Mouse (Mus musculus): Measurements from ENCODE around the gene Naa16. TPM values are rescaled to one million over a fixed set of nuclear protein-coding genes. Genes with fewer than 3 reads are reported as not detected.

Gene Naa16
- polyA plus RNA-seq, 1 experiment from 2014 or later, result 47.7 TPM

GRCm38 (mm10) chr14:79299796-79300195 is 90.8 kb downstream of the Naa16 start:
- H3K4me2 ChIP-seq (replicated peaks; ENCODE audit: low read depth, low read length), result peak overlapping the region; percentile 99
- peaks cover 2% of the 10 kb centered on the region; the same call in 1 of the 2 replicates for H3K27me3 ChIP-seq (ENCODE audit: control insufficient read depth, insufficient read depth, low read length)
- no peak overlapping the region for H3K27ac ChIP-seq (ENCODE audit: low read length)
- no peak overlapping the region for H3K9ac ChIP-seq (replicated peaks; ENCODE audit: low read depth, low read length)
- H3K4me1 ChIP-seq (ENCODE audit: control insufficient read depth, insufficient read depth, low read length), result no peaks in the 10 kb centered on the region
- H3K4me3 ChIP-seq (ENCODE audit: low read depth, low read length), result peak overlapping the region; percentile 53; the same call in 1 of the 2 replicates
- H3K9me3 ChIP-seq (ENCODE audit: control insufficient read depth, low read depth, low read length), result no peaks in the 10 kb centered on the region
- ATAC-seq (ENCODE audit: insufficient number of reproducible peaks, insufficient read depth, low FRiP score, low read depth), result no peak
- no peaks in the 10 kb centered on the region for H3K36me3 ChIP-seq (ENCODE audit: control insufficient read depth, insufficient read depth, low read length)
- 37% methylated on average over 6 of the region's 6 CpGs for WGBS

DNA sequence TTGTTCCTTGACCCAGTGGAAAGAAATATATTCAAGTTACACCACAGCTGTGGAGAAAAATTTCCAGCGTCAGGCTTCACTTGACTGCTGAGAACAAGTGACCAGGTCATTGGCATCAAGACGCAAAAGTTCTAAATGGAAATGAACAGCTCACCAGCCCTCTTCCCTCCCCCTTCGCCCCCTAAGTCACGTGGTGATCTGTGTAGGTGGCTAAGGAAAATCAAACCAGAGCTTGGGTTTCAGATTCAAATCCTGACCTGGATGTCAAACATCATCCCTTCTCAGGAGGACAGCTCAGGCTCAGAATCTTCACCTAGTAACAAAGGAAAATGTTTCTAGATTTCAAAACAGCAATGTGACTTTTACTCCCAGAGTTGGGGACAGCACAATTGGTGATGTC is 91.3 kb downstream of the Naa16 start:
- Histone ChIP-seq H3K4me3 (ENCODE audit: low read depth, low read length) (peak overlapping the region; percentile 4; the same call in 1 of the 2 replicates), H3K9ac (replicated peaks; ENCODE audit: low read depth, low read length) (no peak overlapping the region), H3K4me2 (replicated peaks; ENCODE audit: low read depth, low read length) (no peak overlapping the region; the same call in 1 of the 2 replicates), H3K36me3 (ENCODE audit: control insufficient read depth, insufficient read depth, low read length) (no peaks in the 10 kb centered on the region), H3K4me1 (ENCODE audit: control insufficient read depth, insufficient read depth, low read length) (no peaks in the 10 kb centered on the region), H3K27ac (ENCODE audit: low read length) (no peak overlapping the region), H3K9me3 (ENCODE audit: control insufficient read depth, low read depth, low read length) (no peaks in the 10 kb centered on the region), H3K27me3 (ENCODE audit: control insufficient read depth, insufficient read depth, low read length) (peaks cover 2% of the 10 kb centered on the region; the same call in 1 of the 2 replicates)
- WGBS, result 48% methylated on average over 4 of the region's 4 CpGs
- no peak for ATAC-seq (ENCODE audit: insufficient number of reproducible peaks, insufficient read depth, low FRiP score, low read depth)

DNA sequence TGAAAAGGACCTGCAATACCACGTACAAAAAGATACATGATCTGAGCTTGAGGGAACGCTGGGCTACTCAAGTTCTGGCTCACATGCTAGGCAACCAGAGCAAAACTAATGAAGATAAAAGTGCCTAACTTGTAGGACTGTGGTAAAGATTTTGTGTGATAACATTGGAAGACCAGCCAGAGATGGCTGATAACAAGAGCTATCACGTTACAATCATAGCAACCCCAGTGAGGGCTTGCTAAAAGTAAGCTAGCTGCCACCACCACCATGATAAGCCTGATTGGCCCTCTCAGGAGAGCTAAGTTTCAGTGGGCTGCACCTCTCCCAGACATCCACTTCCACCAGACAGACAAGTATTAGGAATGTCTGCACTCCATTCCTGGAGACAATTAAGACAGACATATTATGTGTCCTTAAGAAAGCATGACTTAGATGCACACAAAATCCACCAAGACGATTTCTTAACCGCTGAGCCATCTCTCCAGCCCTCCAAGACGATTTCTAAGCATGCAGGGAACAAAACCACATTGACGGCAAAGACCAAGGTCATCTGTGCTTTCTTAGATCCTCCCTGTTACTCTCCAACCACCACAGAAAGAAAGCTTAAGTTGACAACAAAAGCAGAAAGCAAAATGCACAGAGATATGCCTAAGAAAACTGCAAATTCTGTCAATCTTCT is 92.1 kb downstream of the Naa16 start:
- Histone ChIP-seq H3K36me3 (ENCODE audit: control insufficient read depth, insufficient read depth, low read length) (no peaks in the 10 kb centered on the region), H3K27me3 (ENCODE audit: control insufficient read depth, insufficient read depth, low read length) (peaks cover 2% of the 10 kb centered on the region; the same call in 1 of the 2 replicates), H3K9ac (replicated peaks; ENCODE audit: low read depth, low read length) (no peak overlapping the region), H3K4me2 (replicated peaks; ENCODE audit: low read depth, low read length) (no peak overlapping the region; the same call in 1 of the 2 replicates), H3K9me3 (ENCODE audit: control insufficient read depth, low read depth, low read length) (no peaks in the 10 kb centered on the region), H3K4me3 (ENCODE audit: low read depth, low read length) (peak overlapping the region; percentile 4; the same call in 1 of the 2 replicates), H3K27ac (ENCODE audit: low read length) (no peak overlapping the region), H3K4me1 (ENCODE audit: control insufficient read depth, insufficient read depth, low read length) (peaks cover 1% of the 10 kb centered on the region; the same call in 1 of the 2 replicates)
- WGBS, result 60% methylated on average over 7 of the region's 7 CpGs
- no peak for ATAC-seq (ENCODE audit: insufficient number of reproducible peaks, insufficient read depth, low FRiP score, low read depth)

DNA sequence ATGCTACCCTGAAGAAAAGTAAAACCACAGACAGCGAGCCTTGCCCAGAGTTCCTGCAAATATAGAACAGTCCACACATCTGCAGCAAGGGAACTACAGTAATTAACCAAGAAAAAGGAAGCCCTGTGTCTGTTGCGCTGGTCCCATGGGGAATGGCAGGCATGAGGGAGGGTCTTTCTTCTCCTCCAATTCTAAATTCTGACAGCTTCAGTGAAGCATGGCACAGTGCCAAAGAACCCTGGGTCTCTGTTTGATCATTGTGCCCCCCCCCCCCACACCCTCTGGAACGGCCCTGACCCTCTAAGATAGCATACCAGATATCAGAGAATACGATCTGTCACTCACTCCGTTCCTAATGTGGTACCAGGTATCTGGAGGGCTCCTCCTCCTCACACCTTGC is 93.7 kb downstream of the Naa16 start:
- ATAC-seq (ENCODE audit: insufficient number of reproducible peaks, insufficient read depth, low FRiP score, low read depth), result no peak
- Histone ChIP-seq H3K4me2 (replicated peaks; ENCODE audit: low read depth, low read length) (0 out of 2 replicates have a peak overlapping the region, but pooled peaks have one; percentile 4), H3K27ac (ENCODE audit: low read length) (no peak overlapping the region), H3K4me1 (ENCODE audit: control insufficient read depth, insufficient read depth, low read length) (peaks cover 7% of the 10 kb centered on the region; the same call in 1 of the 2 replicates), H3K27me3 (ENCODE audit: control insufficient read depth, insufficient read depth, low read length) (peaks cover 2% of the 10 kb centered on the region; the same call in 1 of the 2 replicates), H3K36me3 (ENCODE audit: control insufficient read depth, insufficient read depth, low read length) (no peaks in the 10 kb centered on the region), H3K9me3 (ENCODE audit: control insufficient read depth, low read depth, low read length) (no peaks in the 10 kb centered on the region), H3K9ac (replicated peaks; ENCODE audit: low read depth, low read length) (no peak overlapping the region), H3K4me3 (ENCODE audit: low read depth, low read length) (no peak overlapping the region)
- 42% methylated on average over 5 of the region's 5 CpGs for WGBS

- H3K27me3 ChIP-seq (ENCODE audit: control insufficient read depth, insufficient read depth, low read length), result peaks cover 2% of the 10 kb centered on the region; the same call in 1 of the 2 replicates
- no peaks in the 10 kb centered on the region for H3K9me3 ChIP-seq (ENCODE audit: control insufficient read depth, low read depth, low read length)
- 76% methylated on average over 7 of the region's 7 CpGs for WGBS
- H3K27ac ChIP-seq (ENCODE audit: low read length), result no peak overlapping the region
- no peak overlapping the region for H3K4me3 ChIP-seq (ENCODE audit: low read depth, low read length)
- no peaks in the 10 kb centered on the region for H3K36me3 ChIP-seq (ENCODE audit: control insufficient read depth, insufficient read depth, low read length)
- no peak for ATAC-seq (ENCODE audit: insufficient number of reproducible peaks, insufficient read depth, low FRiP score, low read depth)
- peaks cover 7% of the 10 kb centered on the region; the same call in 1 of the 2 replicates for H3K4me1 ChIP-seq (ENCODE audit: control insufficient read depth, insufficient read depth, low read length)
- no peak overlapping the region for H3K9ac ChIP-seq (replicated peaks; ENCODE audit: low read depth, low read length)
- no peak overlapping the region for H3K4me2 ChIP-seq (replicated peaks; ENCODE audit: low read depth, low read length)
Measured at GRCm38 (mm10) chr14:79296201-79296600, 94.4 kb downstream of the Naa16 start.

- Histone ChIP-seq H3K27me3 (ENCODE audit: control insufficient read depth, insufficient read depth, low read length) (peaks cover under 1% of the 10 kb centered on the region; the same call in 1 of the 2 replicates), H3K36me3 (ENCODE audit: control insufficient read depth, insufficient read depth, low read length) (no peaks in the 10 kb centered on the region), H3K9ac (replicated peaks; ENCODE audit: low read depth, low read length) (no peak overlapping the region), H3K9me3 (ENCODE audit: control insufficient read depth, low read depth, low read length) (no peaks in the 10 kb centered on the region), H3K27ac (ENCODE audit: low read length) (no peak overlapping the region), H3K4me3 (ENCODE audit: low read depth, low read length) (no peak overlapping the region), H3K4me2 (replicated peaks; ENCODE audit: low read depth, low read length) (no peak overlapping the region), H3K4me1 (ENCODE audit: control insufficient read depth, insufficient read depth, low read length) (peaks cover 7% of the 10 kb centered on the region; the same call in 1 of the 2 replicates)
- 86% methylated on average over 9 of the region's 9 CpGs for WGBS
- ATAC-seq (ENCODE audit: insufficient number of reproducible peaks, insufficient read depth, low FRiP score, low read depth), result no peak
Measured at GRCm38 (mm10) chr14:79295579-79295978, 95.0 kb downstream of the Naa16 start.

DNA sequence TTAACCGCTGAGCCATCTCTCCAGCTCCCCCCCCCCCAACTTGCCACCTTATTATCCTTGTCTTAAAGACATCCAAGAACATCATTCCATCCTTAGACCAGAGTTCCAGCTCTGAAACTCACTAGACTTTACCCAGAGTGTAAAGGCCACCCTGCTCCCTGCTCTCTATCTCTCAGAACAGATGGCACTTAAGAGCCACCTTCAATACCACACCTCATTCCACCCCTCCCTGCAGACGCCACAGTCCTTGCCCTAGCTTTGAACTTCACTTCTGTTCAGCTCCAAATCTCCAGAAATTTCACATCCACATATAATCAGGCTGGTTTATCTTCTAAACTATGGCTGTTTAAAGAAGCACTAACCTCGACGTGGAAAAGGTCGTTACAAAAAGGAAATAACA is 95.6 kb downstream of the Naa16 start:
- no peak overlapping the region for H3K4me3 ChIP-seq (ENCODE audit: low read depth, low read length)
- H3K4me2 ChIP-seq (replicated peaks; ENCODE audit: low read depth, low read length), result no peak overlapping the region
- H3K9ac ChIP-seq (replicated peaks; ENCODE audit: low read depth, low read length), result no peak overlapping the region
- 55% methylated on average over 5 of the region's 5 CpGs for WGBS
- H3K4me1 ChIP-seq (ENCODE audit: control insufficient read depth, insufficient read depth, low read length), result peaks cover 7% of the 10 kb centered on the region; the same call in 1 of the 2 replicates
- H3K27ac ChIP-seq (ENCODE audit: low read length), result no peak overlapping the region
- H3K36me3 ChIP-seq (ENCODE audit: control insufficient read depth, insufficient read depth, low read length), result no peaks in the 10 kb centered on the region
- H3K27me3 ChIP-seq (ENCODE audit: control insufficient read depth, insufficient read depth, low read length), result no peaks in the 10 kb centered on the region
- peak; percentile 62; the same call in 1 of the 2 replicates for ATAC-seq (ENCODE audit: insufficient number of reproducible peaks, insufficient read depth, low FRiP score, low read depth)
- H3K9me3 ChIP-seq (ENCODE audit: control insufficient read depth, low read depth, low read length), result no peaks in the 10 kb centered on the region

DNA sequence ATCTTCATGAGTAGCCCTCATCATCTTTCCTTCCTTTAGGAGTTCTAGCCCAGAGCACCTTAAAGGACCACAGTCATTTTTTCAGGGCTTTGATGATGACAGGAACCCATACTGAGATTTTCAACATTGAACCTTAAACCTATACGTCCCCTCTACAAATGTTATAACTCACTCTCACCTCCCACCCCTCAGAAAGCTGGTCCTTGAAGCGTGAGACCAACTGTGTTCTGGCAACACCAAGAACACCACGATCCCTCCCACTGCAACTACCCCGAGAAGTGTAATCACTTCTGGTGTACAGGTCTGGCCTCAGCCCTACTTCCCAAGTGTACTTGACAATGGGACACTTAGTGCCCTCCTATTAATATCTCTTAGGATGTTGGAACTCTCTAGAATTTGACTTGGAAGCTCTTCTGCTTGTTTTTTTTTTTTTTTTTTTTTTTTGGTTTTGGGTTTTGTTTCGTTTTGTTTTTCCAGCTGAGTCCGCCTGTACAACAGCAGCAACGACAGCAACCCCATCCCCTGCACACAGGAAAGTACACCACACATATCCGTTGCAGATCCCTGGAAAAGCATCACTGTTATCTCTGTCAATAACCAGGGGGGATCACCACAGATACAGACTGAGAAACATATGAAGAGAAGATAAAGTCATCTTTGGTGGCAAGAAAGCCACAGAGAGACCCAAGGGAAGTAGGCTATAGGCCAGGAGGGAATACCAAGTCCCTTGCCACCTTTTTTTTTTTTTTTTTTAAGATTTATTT is 96.3 kb downstream of the Naa16 start:
- H3K9ac ChIP-seq (replicated peaks; ENCODE audit: low read depth, low read length), result no peak overlapping the region
- no peaks in the 10 kb centered on the region for H3K27me3 ChIP-seq (ENCODE audit: control insufficient read depth, insufficient read depth, low read length)
- H3K36me3 ChIP-seq (ENCODE audit: control insufficient read depth, insufficient read depth, low read length), result no peaks in the 10 kb centered on the region
- ATAC-seq (ENCODE audit: insufficient number of reproducible peaks, insufficient read depth, low FRiP score, low read depth), result no peak
- no peak overlapping the region for H3K27ac ChIP-seq (ENCODE audit: low read length)
- no peak overlapping the region for H3K4me3 ChIP-seq (ENCODE audit: low read depth, low read length)
- no peak overlapping the region for H3K4me2 ChIP-seq (replicated peaks; ENCODE audit: low read depth, low read length)
- peaks cover 7% of the 10 kb centered on the region; the same call in 1 of the 2 replicates for H3K4me1 ChIP-seq (ENCODE audit: control insufficient read depth, insufficient read depth, low read length)
- H3K9me3 ChIP-seq (ENCODE audit: control insufficient read depth, low read depth, low read length), result no peaks in the 10 kb centered on the region
- 80% methylated on average over 8 of the region's 8 CpGs for WGBS

Data from stomach, embryonic 14.5 days (tissue).